Mouse (Mus musculus) adrenal gland, postnatal 14 days (tissue): Measurements from ENCODE around the gene Cryzl1. TPM values are rescaled to one million over a fixed set of nuclear protein-coding genes. Genes with fewer than 3 reads are reported as not detected.

Experiments
- DNase-seq: peaks from one replicate; pipeline ENCODE4 v3.0.0; 2021; ENCODE audit warnings: mixed read lengths
- long read RNA-seq, 2 experiments: library from polyadenylated mRNA; stranded (forward); transcript quantifications; one replicate each; pipeline ENCODE4 v2.0.0; 2021
- total RNA-seq: library from RNA; stranded (reverse); gene quantifications from 2 replicates; pipeline ENCODE4 v1.2.3, GENCODE M21; 2021

Gene Cryzl1
- 43.4 and 45.5 TPM in 2 replicates for total RNA-seq
- long read RNA-seq, experiment 1, transcript Cryzl1-201 (13 exons, 1,965 nt), result major isoform, 54 of 93 reads
- long read RNA-seq, experiment 1, partial matches to known transcripts, result 16 of 93 reads
- long read RNA-seq, experiment 1, other reads (novel, unspliced or antisense), result 18 of 93 reads
- long read RNA-seq, experiment 2, transcript Cryzl1-201 (13 exons, 1,965 nt), result major isoform, 46 of 70 reads
- long read RNA-seq, experiment 2, partial matches to known transcripts, result 6 of 70 reads
- long read RNA-seq, experiment 2, other reads (novel, unspliced or antisense), result 15 of 70 reads

- peak; percentile 99 for DNase-seq
Measured at GRCm38 (mm10) chr16:91728123-91729065, at the start of gene Cryzl1. Gene Cryzl1 (minus strand): TSS chr16:91728975.

- no peak for DNase-seq
Measured at GRCm38 (mm10) chr16:91772586-91772985, 43.8 kb upstream of the Cryzl1 start.

GRCm38 (mm10) chr16:91771334-91771733 is 42.6 kb upstream of the Cryzl1 start:
- DNase-seq, result no peak

GRCm38 (mm10) chr16:91770662-91771061 is 41.9 kb upstream of the Cryzl1 start:
- no peak for DNase-seq

GRCm38 (mm10) chr16:91769911-91770310 is 41.1 kb upstream of the Cryzl1 start:
- DNase-seq, result no peak

GRCm38 (mm10) chr16:91768586-91768985 is 39.8 kb upstream of the Cryzl1 start:
- DNase-seq, result no peak

- peak; percentile 68 for DNase-seq
Measured at GRCm38 (mm10) chr16:91767165-91767701, 38.5 kb upstream of the Cryzl1 start.

- DNase-seq, result no peak
Measured at GRCm38 (mm10) chr16:91765816-91766210, 37.0 kb upstream of the Cryzl1 start.

- DNase-seq, result no peak
Measured at GRCm38 (mm10) chr16:91765121-91765815, 36.5 kb upstream of the Cryzl1 start.

GRCm38 (mm10) chr16:91764414-91764813 is 35.6 kb upstream of the Cryzl1 start:
- DNase-seq, result peak; percentile 51

- no peak for DNase-seq
Measured at GRCm38 (mm10) chr16:91763975-91764374, 35.2 kb upstream of the Cryzl1 start.

GRCm38 (mm10) chr16:91762476-91762875 is 33.7 kb upstream of the Cryzl1 start:
- no peak for DNase-seq

GRCm38 (mm10) chr16:91761761-91762160 is 33.0 kb upstream of the Cryzl1 start:
- DNase-seq, result no peak

- DNase-seq, result no peak
Measured at GRCm38 (mm10) chr16:91761202-91761601, 32.4 kb upstream of the Cryzl1 start.

GRCm38 (mm10) chr16:91754957-91755356 is 26.2 kb upstream of the Cryzl1 start:
- DNase-seq, result no peak

- no peak for DNase-seq
Measured at GRCm38 (mm10) chr16:91753611-91754010, 24.8 kb upstream of the Cryzl1 start.

GRCm38 (mm10) chr16:91751644-91752385 is 23.0 kb upstream of the Cryzl1 start:
- DNase-seq, result no peak

GRCm38 (mm10) chr16:91747567-91747966 is 18.8 kb upstream of the Cryzl1 start:
- no peak for DNase-seq

GRCm38 (mm10) chr16:91746101-91746950 is 17.6 kb upstream of the Cryzl1 start:
- peak; percentile 41 for DNase-seq

GRCm38 (mm10) chr16:91743055-91743454 is 14.3 kb upstream of the Cryzl1 start:
- no peak for DNase-seq

- no peak for DNase-seq
Measured at GRCm38 (mm10) chr16:91740918-91741255, 12.1 kb upstream of the Cryzl1 start.
